Mouse (Mus musculus) liver, embryonic 14.5 days (tissue): ENCODE measurements around the gene Myb. TPM values are rescaled to one million over a fixed set of nuclear protein-coding genes. Genes with fewer than 3 reads are reported as not detected.

Source experiments
- ATAC-seq: fragments of 200-750 bp; cut with Nextera tagmentation; 2 replicates; pipeline ENCODE4 v1.8.0; 2017; ENCODE audit warnings: moderate number of reproducible peaks, mild to moderate bottlenecking, moderate library complexity; ENCODE audit not compliant: insufficient read depth
- DNase-seq, 3 experiments: peaks; one replicate each; pipeline ENCODE4 v3.0.0-alpha.2; 2012 to 2013; ENCODE audit warnings: low read depth in 3 of 3, low spot score in 3 of 3
- H3K27ac ChIP-seq: fragments of 300-500 bp; sonication (generic); 2 replicates; pipeline ENCODE4 v1.5.1; 2014; ENCODE audit warnings: moderate library complexity, mild to moderate bottlenecking, control low read depth, inconsistent platforms
- H3K27me3 ChIP-seq: fragments of 300-500 bp; sonication (generic); 2 replicates; pipeline ENCODE4 v1.6.1; 2014; ENCODE audit warnings: mild to moderate bottlenecking, low read length, moderate library complexity; ENCODE audit not compliant: control insufficient read depth, insufficient read depth
- H3K36me3 ChIP-seq: fragments of 300-500 bp; sonication (generic); replicated peaks from 2 replicates; pipeline ENCODE4 v1.6.1; 2014; ENCODE audit warnings: low read depth; ENCODE audit not compliant: control insufficient read depth, insufficient read depth
- H3K4me1 ChIP-seq, 2 experiments: fragments of 200-500 bp in 1 of 2; fragments of 300-500 bp in 1 of 2; sonication (generic) in 1 of 2; replicated peaks; 2 replicates each; pipeline ENCODE4 v1.6.1; 2012 to 2014; ENCODE audit warnings: antibody characterized with exemption in 1 of 2, inconsistent platforms in 1 of 2, low read length in 1 of 2; ENCODE audit not compliant: control insufficient read depth in 2 of 2, insufficient read depth in 2 of 2
- H3K4me2 ChIP-seq: fragments of 300-500 bp; sonication (generic); 2 replicates; pipeline ENCODE4 v1.6.1; 2014; ENCODE audit warnings: low read depth, mild to moderate bottlenecking, control low read depth, moderate library complexity
- H3K4me3 ChIP-seq, 2 experiments: fragments of 200-500 bp in 1 of 2; fragments of 300-500 bp in 1 of 2; sonication (generic) in 1 of 2; 2 replicates each; pipeline ENCODE4 v1.5.1; 2012 to 2014; ENCODE audit warnings: low read depth in 2 of 2, low read length in 2 of 2, mild to moderate bottlenecking in 2 of 2, control low read depth in 1 of 2, inconsistent platforms in 1 of 2, moderate library complexity in 1 of 2; ENCODE audit not compliant: insufficient read depth in 1 of 2
- H3K9ac ChIP-seq: fragments of 300-500 bp; sonication (generic); replicated peaks from 2 replicates; pipeline ENCODE4 v1.6.1; 2014; ENCODE audit warnings: mild to moderate bottlenecking, control low read depth, moderate library complexity
- H3K9me3 ChIP-seq: fragments of 300-500 bp; sonication (generic); 2 replicates; pipeline ENCODE4 v1.6.1; 2016; ENCODE audit warnings: low read length, mixed read lengths; ENCODE audit not compliant: control insufficient read depth
- CTCF ChIP-seq: IDR thresholded peaks from 2 replicates; pipeline ENCODE4 v1.5.1; 2016; ENCODE audit warnings: antibody characterized with exemption, low read depth, control low read depth
- EP300 ChIP-seq: IDR thresholded peaks from 2 replicates; pipeline ENCODE4 v1.6.1; 2016; ENCODE audit warnings: antibody characterized with exemption, low read depth
- WGBS: fragments of 180-500 bp; shearing (Covaris S2); extraction: QIAGEN DNeasy Blood & Tissue Kit; methylation state at CpG from one replicate; pipeline ENCODE4 v1.1.7; 2014; ENCODE audit not compliant: insufficient replicate concordance; 5-methylcytosine and 5-hydroxymethylcytosine counted together
- polyA plus RNA-seq, 2 experiments: library from polyadenylated mRNA; depleted of rRNA in 1 of 2; stranded (reverse) in 1 of 2; unstranded in 1 of 2; fragments of >200 nt; fragmentation: Nextera tagmentation in 1 of 2; extraction: Ambion mirVana in 1 of 2; gene quantifications; 2 replicates each; pipeline versions ENCODE4 v1.2.1 to v1.2.3; 2012 to 2014

Gene Myb
- polyA plus RNA-seq, 2 experiments, result 11.7 to 16.9 TPM

- no peak overlapping the region for H3K4me3 ChIP-seq
- H3K27me3 ChIP-seq, result no peaks in the 10 kb centered on the region
- no peaks in the 10 kb centered on the region for H3K36me3 ChIP-seq
- no peaks in the 10 kb centered on the region for H3K4me1 ChIP-seq
- H3K9me3 ChIP-seq, result no peaks in the 10 kb centered on the region
- no peak overlapping the region for H3K27ac ChIP-seq
- DNase-seq, result no peak
- WGBS, result 59% methylated on average over 4 of the region's 4 CpGs
- TF ChIP-seq CTCF, result no peak
- no peak for TF ChIP-seq EP300
- no peak for ATAC-seq
- no peak overlapping the region for H3K9ac ChIP-seq
- no peak overlapping the region for H3K4me2 ChIP-seq
Measured at GRCm38 (mm10) chr10:21172650-21173200, 11.9 kb upstream of the Myb start.

- H3K27me3 ChIP-seq, result no peaks in the 10 kb centered on the region
- no peak for DNase-seq
- H3K9me3 ChIP-seq, result no peaks in the 10 kb centered on the region
- no peaks in the 10 kb centered on the region for H3K4me1 ChIP-seq
- H3K4me3 ChIP-seq, result no peak overlapping the region
- no peak for ATAC-seq
- peak; percentile 15; the same call in 1 of the 2 replicates for TF ChIP-seq CTCF
- no peak for TF ChIP-seq EP300
- H3K4me2 ChIP-seq, result no peak overlapping the region
- no peak overlapping the region for H3K27ac ChIP-seq
- no peaks in the 10 kb centered on the region for H3K36me3 ChIP-seq
- WGBS, result 73% methylated on average over 8 of the region's 8 CpGs
- no peak overlapping the region for H3K9ac ChIP-seq
Measured at GRCm38 (mm10) chr10:21168466-21168865, 7.7 kb upstream of the Myb start.

GRCm38 (mm10) chr10:21167842-21168241 is 7.1 kb upstream of the Myb start:
- no peak overlapping the region for H3K27ac ChIP-seq
- no peak overlapping the region for H3K9ac ChIP-seq
- ATAC-seq (no peak), DNase-seq (no peak)
- no peak overlapping the region for H3K4me2 ChIP-seq
- H3K36me3 ChIP-seq, result no peaks in the 10 kb centered on the region
- no peak overlapping the region for H3K4me3 ChIP-seq
- no peaks in the 10 kb centered on the region for H3K27me3 ChIP-seq
- TF ChIP-seq EP300 (no peak), CTCF (no peak)
- H3K4me1 ChIP-seq, result no peaks in the 10 kb centered on the region
- H3K9me3 ChIP-seq, result no peaks in the 10 kb centered on the region
- WGBS, result 81% methylated on average over 6 of the region's 6 CpGs

- Histone ChIP-seq H3K9me3 (no peaks in the 10 kb centered on the region), H3K4me2 (no peak overlapping the region), H3K27ac (no peak overlapping the region), H3K9ac (no peak overlapping the region), H3K36me3 (no peaks in the 10 kb centered on the region), H3K4me1 (no peaks in the 10 kb centered on the region), H3K27me3 (no peaks in the 10 kb centered on the region), H3K4me3 (no peak overlapping the region)
- DNase-seq (no peak), ATAC-seq (no peak)
- TF ChIP-seq EP300 (no peak), CTCF (no peak)
- 76% methylated on average over 5 of the region's 5 CpGs for WGBS
Measured at GRCm38 (mm10) chr10:21167165-21167564, 6.4 kb upstream of the Myb start.

- Histone ChIP-seq H3K27me3 (no peaks in the 10 kb centered on the region), H3K4me1 (0 out of 4 replicates have a peak, but pooled peaks cover 0 to 3% of the 10 kb centered on the region in 2 experiments), H3K4me2 (no peak overlapping the region), H3K27ac (no peak overlapping the region), H3K36me3 (no peaks in the 10 kb centered on the region), H3K9me3 (no peaks in the 10 kb centered on the region), H3K4me3 (no peak overlapping the region), H3K9ac (no peak overlapping the region)
- DNase-seq (no peak), ATAC-seq (no peak)
- TF ChIP-seq EP300, result no peak
- TF ChIP-seq CTCF, result no peak
- 82% methylated on average over 4 of the region's 4 CpGs for WGBS
Measured at GRCm38 (mm10) chr10:21165411-21165810, 4.6 kb upstream of the Myb start.
